Mouse (Mus musculus) monocyte, adult 2 months (primary cell): ENCODE results near the gene Klhl2.

ENCODE experiments used
- DNase-seq, 2 experiments: peaks; one replicate each; pipeline ENCODE4 v3.0.0; 2022; ENCODE audit warnings: low spot score in 2 of 2, low read depth in 1 of 2

Gene Klhl2

GRCm38 (mm10) chr8:64692651-64693201 lies 157.1 kb downstream of the Klhl2 start, which contains the start of gene Cpe:
Gene Cpe, minus strand, starts transcription at chr8:64693054.
- DNase-seq = no peak

GRCm38 (mm10) chr8:64691591-64692401 lies 158.0 kb downstream of the Klhl2 start:
- no peak for DNase-seq

GRCm38 (mm10) chr8:64690845-64691244 lies 159.0 kb downstream of the Klhl2 start:
- DNase-seq = no peak

GRCm38 (mm10) chr8:64690306-64690705 lies 159.5 kb downstream of the Klhl2 start:
- DNase-seq = no peak
